Mouse (Mus musculus) lung, embryonic 14.5 days (tissue): ENCODE measurements around the gene Ramac. TPM values are rescaled to one million over a fixed set of nuclear protein-coding genes. Genes with fewer than 3 reads are reported as not detected.

Experiments
- ATAC-seq: fragments of 200-750 bp; cut with Nextera tagmentation; 2 replicates; pipeline ENCODE4 v1.8.0; 2017; ENCODE audit warnings: mild to moderate bottlenecking, moderate TSS enrichment, moderate library complexity; ENCODE audit not compliant: insufficient read depth
- DNase-seq: peaks from one replicate; pipeline ENCODE4 v3.0.0-alpha.2; 2015
- H3K27ac ChIP-seq: fragments of 300-500 bp; sonication (generic); 2 replicates; pipeline ENCODE4 v1.5.1; 2014; ENCODE audit warnings: low read depth, mild to moderate bottlenecking, moderate library complexity
- H3K27me3 ChIP-seq: fragments of 300-500 bp; sonication (generic); 2 replicates; pipeline ENCODE4 v1.6.1; 2014; ENCODE audit warnings: low read length, control low read depth; ENCODE audit not compliant: insufficient read depth
- H3K36me3 ChIP-seq: fragments of 300-500 bp; sonication (generic); 2 replicates; pipeline ENCODE4 v1.6.1; 2014; ENCODE audit warnings: control low read depth; ENCODE audit not compliant: insufficient read depth
- H3K4me1 ChIP-seq: fragments of 300-500 bp; sonication (generic); 2 replicates; pipeline ENCODE4 v1.6.1; 2014; ENCODE audit warnings: antibody characterized with exemption, control low read depth; ENCODE audit not compliant: insufficient read depth
- H3K4me2 ChIP-seq: fragments of 300-500 bp; sonication (generic); 2 replicates; pipeline ENCODE4 v1.6.1; 2014; ENCODE audit warnings: mild to moderate bottlenecking
- H3K4me3 ChIP-seq: fragments of 300-500 bp; sonication (generic); 2 replicates; pipeline ENCODE4 v1.5.1; 2014; ENCODE audit warnings: low read depth, low read length
- H3K9ac ChIP-seq: fragments of 300-500 bp; sonication (generic); 2 replicates; pipeline ENCODE4 v1.6.1; 2014
- H3K9me3 ChIP-seq: fragments of 300-500 bp; sonication (generic); 2 replicates; pipeline ENCODE4 v1.6.1; 2016; ENCODE audit warnings: low read depth, low read length, control low read depth
- CTCF ChIP-seq: IDR thresholded peaks from 2 replicates; pipeline ENCODE4 v1.5.1; 2016; ENCODE audit warnings: antibody characterized with exemption, low read depth
- WGBS: fragments of 180-500 bp; shearing (Covaris S2); extraction: QIAGEN DNeasy Blood & Tissue Kit; methylation state at CpG from one replicate; pipeline ENCODE4 v1.1.7; 2014; 5-methylcytosine and 5-hydroxymethylcytosine counted together
- polyA plus RNA-seq: library from polyadenylated mRNA; unstranded; fragments of >200 nt; fragmentation: Nextera tagmentation; extraction: Ambion mirVana; gene quantifications from 2 replicates; pipeline ENCODE4 v1.2.1, GENCODE M21; 2014

Ramac gene
- polyA plus RNA-seq, 1 experiment from 2014 or later, result 121 TPM

- H3K27ac ChIP-seq, result no peak overlapping the region
- no peak overlapping the region for H3K4me2 ChIP-seq
- peak; percentile 49 for TF ChIP-seq CTCF
- peak; percentile 54 for DNase-seq
- no peaks in the 10 kb centered on the region for H3K9me3 ChIP-seq
- WGBS, result 49% methylated on average over 4 of the region's 4 CpGs
- H3K4me3 ChIP-seq, result no peak overlapping the region
- no peaks in the 10 kb centered on the region for H3K4me1 ChIP-seq
- H3K36me3 ChIP-seq, result no peaks in the 10 kb centered on the region
- H3K9ac ChIP-seq, result no peak overlapping the region
- ATAC-seq, result no peak
- no peaks in the 10 kb centered on the region for H3K27me3 ChIP-seq
Measured at GRCm38 (mm10) chr7:81744145-81744544, 18.6 kb upstream of the Ramac start.

GRCm38 (mm10) chr7:81747956-81748355 is 14.8 kb upstream of the Ramac start:
- no peak for TF ChIP-seq CTCF
- H3K4me1 ChIP-seq, result no peaks in the 10 kb centered on the region
- DNase-seq (no peak), ATAC-seq (no peak)
- no peak overlapping the region for H3K4me2 ChIP-seq
- H3K9ac ChIP-seq, result no peak overlapping the region
- WGBS, result 71% methylated on average over 3 of the region's 3 CpGs
- no peaks in the 10 kb centered on the region for H3K9me3 ChIP-seq
- no peaks in the 10 kb centered on the region for H3K27me3 ChIP-seq
- no peak overlapping the region for H3K27ac ChIP-seq
- no peaks in the 10 kb centered on the region for H3K36me3 ChIP-seq
- H3K4me3 ChIP-seq, result no peak overlapping the region

GRCm38 (mm10) chr7:81763110-81763845 is 553 bp downstream of the Ramac start:
- 1% methylated on average over 60 of the region's 60 CpGs for WGBS
- Histone ChIP-seq H3K4me2 (peak overlapping the region; percentile 89), H3K9me3 (no peaks in the 10 kb centered on the region), H3K4me3 (peak overlapping the region; percentile 98), H3K36me3 (no peaks in the 10 kb centered on the region), H3K27ac (peak overlapping the region; percentile 91), H3K4me1 (0 out of 2 replicates have a peak, but pooled peaks cover 6% of the 10 kb centered on the region), H3K9ac (peak overlapping the region; percentile 94), H3K27me3 (no peaks in the 10 kb centered on the region)
- peak; percentile 69 for ATAC-seq
- DNase-seq, result peak; percentile 58
- TF ChIP-seq CTCF, result peak; percentile 42

DNA sequence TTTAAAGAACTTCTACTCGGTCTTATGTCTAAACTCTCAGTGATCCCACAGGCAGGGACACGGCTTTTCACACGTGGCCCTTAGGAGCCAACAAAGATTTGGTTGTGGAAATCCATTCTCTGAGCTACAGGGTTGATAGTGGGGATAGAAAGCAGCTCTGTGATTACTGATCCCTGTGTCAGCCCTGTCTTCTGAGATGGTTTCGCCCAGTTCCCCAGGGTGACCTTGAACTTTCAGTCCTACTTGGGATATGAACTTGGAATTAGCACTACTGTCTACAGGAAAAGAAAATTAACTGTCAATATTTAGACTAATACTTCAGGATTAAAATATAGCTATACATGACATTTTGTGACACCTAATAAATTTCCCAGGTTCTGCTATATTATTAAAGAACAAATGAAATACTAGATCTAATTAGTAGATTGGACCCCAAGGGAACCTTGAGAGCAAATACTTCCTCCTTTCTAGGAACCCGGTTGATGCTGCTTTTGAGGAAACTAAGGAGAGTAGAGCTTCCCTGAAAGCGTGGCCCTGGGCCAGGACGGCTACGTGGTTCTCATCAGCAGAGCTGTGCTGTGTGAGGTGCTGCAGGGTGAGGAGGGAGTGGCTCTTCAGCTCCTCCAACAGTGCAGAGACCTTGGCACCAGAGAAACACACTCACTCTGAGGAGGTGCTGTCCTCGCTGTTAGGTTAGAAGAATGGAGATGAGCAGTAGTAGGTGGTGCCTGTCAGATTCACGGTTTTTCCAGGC is 10.2 kb downstream of the Ramac start:
- no peak for ATAC-seq

DNA sequence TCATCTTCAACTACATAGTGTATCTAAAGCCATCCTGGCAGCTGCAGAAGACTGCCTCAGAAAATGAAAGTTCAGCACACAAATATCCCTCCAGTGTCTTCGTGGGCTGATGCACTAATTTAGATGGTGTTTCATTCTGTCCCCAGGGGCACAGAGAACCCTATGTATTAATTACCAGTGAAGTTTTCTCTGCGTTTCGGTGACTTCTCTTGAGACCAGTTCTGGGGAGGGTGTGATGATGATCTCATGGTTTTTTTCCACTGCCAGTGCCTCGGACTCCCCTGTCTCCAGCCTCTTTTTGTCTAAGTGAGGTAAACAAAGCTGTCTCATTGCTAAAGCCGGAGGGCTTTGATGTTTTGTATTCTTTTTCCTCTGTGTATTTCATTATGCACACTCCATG is 12.6 kb downstream of the Ramac start:
- no peaks in the 10 kb centered on the region for H3K27me3 ChIP-seq
- peaks cover 6% of the 10 kb centered on the region for H3K36me3 ChIP-seq
- no peak for TF ChIP-seq CTCF
- H3K9me3 ChIP-seq, result peaks cover under 1% of the 10 kb centered on the region; the same call in 1 of the 2 replicates
- 74% methylated on average over 5 of the region's 5 CpGs for WGBS
- DNase-seq, result no peak
- H3K4me1 ChIP-seq, result no peaks in the 10 kb centered on the region
- no peak overlapping the region for H3K4me3 ChIP-seq
- no peak overlapping the region for H3K4me2 ChIP-seq
- ATAC-seq, result no peak
- H3K27ac ChIP-seq, result no peak overlapping the region
- no peak overlapping the region for H3K9ac ChIP-seq

More for the DNA sequence above, 10.2 kb downstream of the Ramac start:
- Histone ChIP-seq H3K27ac (no peak overlapping the region), H3K36me3 (no peaks in the 10 kb centered on the region; the same call in 1 of the 2 replicates), H3K4me2 (no peak overlapping the region), H3K4me3 (no peak overlapping the region), H3K4me1 (no peaks in the 10 kb centered on the region), H3K9me3 (no peaks in the 10 kb centered on the region), H3K9ac (no peak overlapping the region), H3K27me3 (no peaks in the 10 kb centered on the region)
- 72% methylated on average over 10 of the region's 10 CpGs for WGBS
- DNase-seq, result no peak
- TF ChIP-seq CTCF, result no peak

GRCm38 (mm10) chr7:81777667-81778218 is 15.0 kb downstream of the Ramac start:
- ATAC-seq, result no peak
- Histone ChIP-seq H3K27ac (no peak overlapping the region), H3K4me3 (no peak overlapping the region), H3K9me3 (peaks cover 4% of the 10 kb centered on the region; the same call in 1 of the 2 replicates), H3K4me1 (no peaks in the 10 kb centered on the region), H3K36me3 (peaks cover 18% of the 10 kb centered on the region), H3K9ac (no peak overlapping the region), H3K4me2 (no peak overlapping the region), H3K27me3 (no peaks in the 10 kb centered on the region)
- peak; percentile 57 for TF ChIP-seq CTCF
- DNase-seq, result peak; percentile 54
- WGBS, result 67% methylated on average over 10 of the region's 10 CpGs

- peak overlapping the region; percentile 96 for H3K27ac ChIP-seq
- H3K27me3 ChIP-seq, result no peaks in the 10 kb centered on the region
- DNase-seq, result no peak
- peak overlapping the region; percentile 56 for H3K4me3 ChIP-seq
- H3K9me3 ChIP-seq, result no peaks in the 10 kb centered on the region
- WGBS, result 7% methylated on average over 5 of the region's 5 CpGs
- H3K36me3 ChIP-seq, result peaks cover 23% of the 10 kb centered on the region
- ATAC-seq, result 0 out of 2 replicates have a peak, but pooled peaks have one; percentile 39
- peak overlapping the region; percentile 82 for H3K4me2 ChIP-seq
- H3K4me1 ChIP-seq, result 0 out of 2 replicates have a peak, but pooled peaks cover 7% of the 10 kb centered on the region
- H3K9ac ChIP-seq, result peak overlapping the region; percentile 61
- TF ChIP-seq CTCF, result no peak
Measured at GRCm38 (mm10) chr7:81788536-81788935, 25.8 kb downstream of the Ramac start.
